Mouse (Mus musculus): ENCODE data around the gene Aqp9.

Gene Aqp9

DNA sequence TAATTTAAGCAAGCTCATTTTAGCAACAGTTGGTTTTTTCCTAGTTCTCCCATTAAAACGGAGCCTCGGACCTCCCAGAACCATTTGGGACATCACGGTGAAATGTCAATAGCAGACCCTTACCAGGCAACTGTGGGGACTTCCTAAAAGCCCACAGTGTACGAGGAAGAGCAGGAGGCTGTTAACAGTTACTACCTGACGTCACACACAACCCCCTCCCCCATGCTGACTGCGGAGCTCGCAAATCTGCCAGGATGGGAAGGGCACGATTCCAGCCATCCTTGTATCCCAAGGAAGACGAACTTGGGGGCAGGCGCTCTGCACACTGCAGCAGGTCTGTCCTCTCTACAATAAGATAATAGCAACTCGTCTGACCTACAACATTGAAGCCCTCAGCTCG lies at the start of gene Aqp9:
Gene Aqp9 (minus strand): TSS at position 172 of the 400 bp plus-strand sequence.
- in situ Hi-C loops (cut with MboI; ENCODE audit: low sequenced_read_pairs), result no loop called here

DNA sequence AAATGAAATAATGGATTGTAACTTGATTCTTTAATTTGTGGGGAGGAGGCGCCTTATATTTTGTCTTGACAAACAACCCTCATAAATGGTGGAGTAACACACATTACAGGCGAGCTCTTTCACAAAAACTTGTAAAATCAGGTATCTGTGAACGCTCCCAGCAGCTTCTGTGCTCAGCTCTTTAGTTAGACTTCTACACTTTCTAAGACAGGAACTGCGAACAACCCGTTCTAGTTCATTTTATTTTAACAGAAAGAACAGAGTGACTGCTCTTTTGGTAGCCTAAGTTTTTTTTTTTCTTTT lies 49.3 kb upstream of the Aqp9 start:
- in situ Hi-C loops (cut with MboI; ENCODE audit: low sequenced_read_pairs), result loop anchor here (25.0 kb wide), 1 partner anchor 395 kb away; no protein-coding TSS in a partner anchor

DNA sequence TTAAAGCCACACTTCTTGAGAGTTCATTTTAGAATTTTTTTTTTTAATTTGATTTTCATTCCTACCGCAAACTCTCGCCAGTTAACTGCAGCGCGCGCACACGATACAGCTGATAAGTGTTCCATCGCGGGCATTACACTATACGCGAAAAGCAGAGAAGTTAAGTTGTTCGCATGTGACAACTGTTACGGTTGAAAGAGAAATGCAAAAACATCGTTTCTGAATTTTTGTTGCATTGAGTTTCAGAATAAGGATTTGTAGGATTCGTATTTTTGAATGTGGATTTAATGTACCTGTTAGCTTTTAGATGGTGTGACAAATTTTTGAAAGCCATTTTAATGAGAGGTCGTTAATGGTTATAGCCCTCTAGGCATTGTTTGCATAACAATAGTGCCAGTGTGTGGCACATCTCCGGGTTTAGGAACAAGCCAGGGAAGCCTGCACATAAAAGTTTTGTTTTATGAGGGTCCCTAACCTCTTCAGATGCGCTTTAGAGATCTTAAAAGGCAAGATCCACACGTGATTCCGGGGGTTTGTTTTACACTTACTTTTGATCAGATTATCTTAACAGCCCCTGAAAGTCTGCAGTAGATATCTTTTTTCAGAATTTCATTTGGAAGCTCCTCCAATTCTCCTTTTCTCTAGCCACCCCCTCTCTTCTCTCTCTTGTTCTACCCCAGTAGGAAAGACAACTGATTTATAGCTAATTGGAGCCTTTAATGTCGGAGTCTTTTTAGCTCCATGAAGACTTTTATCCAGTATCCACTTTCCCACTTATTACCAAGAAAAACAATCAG lies 48.7 kb upstream of the Aqp9 start:
- in situ Hi-C loops (cut with MboI; ENCODE audit: low sequenced_read_pairs), result loop anchor here (25.0 kb wide), 1 partner anchor 395 kb away; no protein-coding TSS in a partner anchor

DNA sequence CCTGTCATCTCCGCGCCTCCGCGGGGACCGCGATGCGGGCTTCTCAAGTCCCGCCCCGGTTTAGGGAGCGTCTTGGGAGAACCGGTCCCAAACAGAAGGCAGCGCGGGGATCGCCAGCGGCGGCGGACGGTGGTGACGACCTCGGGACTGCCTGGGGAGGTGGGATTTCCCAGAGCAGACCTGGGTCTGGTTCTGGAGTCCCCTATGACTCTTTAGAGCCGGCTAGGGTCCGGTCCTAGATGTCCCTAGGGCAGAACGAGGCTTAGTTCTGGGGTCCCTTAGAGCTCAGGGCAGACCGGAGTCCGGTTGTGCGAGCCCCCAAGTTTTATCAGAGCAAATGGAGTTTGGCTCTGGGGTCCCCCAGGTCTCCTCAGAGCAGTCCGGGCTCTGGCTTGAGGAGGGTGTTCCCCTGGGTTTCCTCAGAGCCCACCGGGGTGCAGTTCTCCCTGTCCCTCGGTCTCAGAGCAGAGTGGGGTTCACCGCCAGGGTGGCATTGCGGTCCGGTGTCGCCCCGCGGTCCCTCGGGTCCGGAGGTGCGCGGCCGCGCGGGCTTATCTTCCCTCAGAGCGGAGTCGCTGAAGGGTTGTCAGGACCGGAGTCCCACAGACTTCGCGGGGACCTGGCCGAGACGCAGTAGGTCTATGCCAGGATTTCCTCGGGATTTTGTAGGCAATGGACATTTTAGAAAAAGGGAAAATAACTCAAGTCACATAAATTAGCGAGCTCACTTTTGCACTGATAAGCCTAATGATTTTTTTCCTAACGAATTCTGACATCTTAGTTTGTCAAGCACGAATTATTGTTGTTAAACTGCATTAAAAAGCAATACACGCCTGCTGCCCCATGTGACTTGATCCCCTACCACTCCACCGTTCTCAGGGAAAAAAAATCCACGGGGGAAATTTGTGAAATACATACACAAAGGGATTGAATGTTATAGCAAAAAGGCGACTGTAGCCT lies 47.8 kb upstream of the Aqp9 start:
- in situ Hi-C loops (cut with MboI; ENCODE audit: low sequenced_read_pairs), result loop anchor here (25.0 kb wide), 1 partner anchor 396 kb away; no protein-coding TSS in a partner anchor

DNA sequence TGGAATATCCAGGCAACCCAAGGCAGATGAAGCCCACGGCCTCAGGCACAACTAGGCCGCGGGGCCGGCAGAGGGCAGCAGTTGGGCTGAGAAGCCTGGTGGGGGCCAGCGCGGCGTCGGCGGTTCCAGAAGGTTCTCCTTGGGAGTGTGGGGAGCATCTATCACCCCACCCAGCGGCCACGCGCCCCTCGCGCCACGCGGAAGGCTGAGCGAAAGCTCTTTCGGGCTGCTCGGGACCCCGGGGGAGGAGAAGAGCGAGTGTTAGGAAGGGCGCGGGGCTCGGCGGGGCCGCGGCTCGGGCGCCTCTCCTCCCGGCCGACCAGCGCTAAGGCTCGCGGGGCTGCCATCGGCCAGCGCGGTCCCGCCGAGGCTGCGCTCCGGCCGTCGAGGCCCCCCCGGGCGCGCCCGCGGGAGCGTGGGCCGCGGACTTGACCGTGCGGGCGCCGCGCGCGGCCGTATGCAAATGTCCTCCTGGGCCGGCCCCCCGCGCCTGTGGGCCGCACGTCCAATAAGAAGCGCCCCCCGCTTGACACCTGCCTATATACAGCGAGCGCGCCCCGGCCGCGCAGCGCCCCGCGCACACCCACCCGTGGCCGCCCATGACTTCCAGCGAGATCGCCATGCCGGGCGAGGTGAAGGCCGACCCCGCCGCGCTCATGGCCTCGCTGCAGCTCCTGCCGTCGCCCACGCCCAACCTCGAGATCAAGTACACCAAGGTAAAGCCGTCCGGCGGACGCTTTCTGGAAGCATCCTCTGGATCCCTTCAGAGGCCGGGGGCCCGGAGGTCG lies 47.0 kb upstream of the Aqp9 start, which contains the start of gene Aldh1a2:
Gene Aldh1a2 (plus strand): TSS at position 542 of the 788 bp plus-strand sequence.
- in situ Hi-C loops (cut with MboI; ENCODE audit: low sequenced_read_pairs), result loop anchor here (25.0 kb wide), 1 partner anchor 397 kb away; no protein-coding TSS in a partner anchor

DNA sequence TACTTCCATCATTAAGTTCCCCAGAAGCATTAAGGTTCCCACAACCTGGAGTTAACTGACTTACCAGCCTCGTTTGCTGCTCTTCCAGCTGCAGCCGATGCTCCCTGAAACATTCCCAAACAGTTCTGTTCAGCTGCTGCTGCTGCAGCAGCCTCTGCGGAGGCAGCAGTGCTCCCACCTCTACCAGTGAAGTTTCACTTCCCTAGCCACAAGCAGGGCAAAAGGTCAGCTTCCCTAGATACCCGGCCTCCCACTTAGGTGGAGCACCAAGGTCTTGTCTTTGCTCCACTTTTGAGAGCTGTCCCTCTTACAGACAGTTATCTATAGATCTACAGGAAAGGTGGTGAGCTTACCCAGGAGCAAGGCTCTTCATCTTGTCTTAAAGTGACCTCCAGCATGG lies 45.2 kb upstream of the Aqp9 start:
- in situ Hi-C loops (cut with MboI; ENCODE audit: low sequenced_read_pairs), result loop anchor here (25.0 kb wide), 1 partner anchor 399 kb away; no protein-coding TSS in a partner anchor

DNA sequence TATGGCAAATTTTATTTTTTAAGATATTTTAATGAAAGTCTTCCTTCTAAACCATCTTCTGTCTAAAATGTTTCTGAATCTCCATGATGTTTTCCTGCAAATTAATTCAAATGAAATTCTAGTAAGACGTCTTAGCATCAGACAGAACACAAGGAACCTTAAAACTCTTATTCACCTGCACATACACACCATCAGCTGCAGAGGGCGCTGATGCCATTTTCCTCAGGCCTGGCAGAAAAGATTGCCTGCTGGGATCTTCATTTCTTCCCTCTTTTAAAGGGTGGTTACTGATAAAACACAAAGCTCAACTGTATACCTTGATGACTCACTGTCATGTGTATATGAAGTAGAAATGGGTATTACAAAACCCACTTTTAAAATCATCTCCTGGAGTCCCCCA lies 42.4 kb upstream of the Aqp9 start:
- in situ Hi-C loops (cut with MboI; ENCODE audit: low sequenced_read_pairs), result loop anchor here (25.0 kb wide), 1 partner anchor 401 kb away; no protein-coding TSS in a partner anchor

DNA sequence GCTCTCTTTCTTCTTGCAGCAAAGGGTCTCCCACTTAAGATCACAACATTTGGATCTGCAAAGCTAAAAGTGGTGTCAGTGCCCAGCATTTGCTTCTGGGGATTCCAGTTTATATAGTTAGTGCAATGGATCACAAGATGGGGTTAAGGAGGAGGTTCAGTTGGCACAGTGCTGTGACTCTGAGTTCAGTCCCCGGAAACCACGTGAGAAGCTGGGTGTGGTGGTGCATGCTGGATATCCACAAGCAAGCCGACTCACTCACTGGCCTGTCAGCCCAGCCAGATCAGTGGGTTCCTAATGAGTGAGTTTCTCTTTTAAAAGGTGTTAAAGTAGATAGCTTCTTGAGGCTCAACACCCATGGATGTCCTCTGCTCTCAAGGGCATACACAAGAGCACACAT lies 40.8 kb upstream of the Aqp9 start:
- in situ Hi-C loops (cut with MboI; ENCODE audit: low sequenced_read_pairs), result loop anchor here (25.0 kb wide), 1 partner anchor 403 kb away; no protein-coding TSS in a partner anchor

DNA sequence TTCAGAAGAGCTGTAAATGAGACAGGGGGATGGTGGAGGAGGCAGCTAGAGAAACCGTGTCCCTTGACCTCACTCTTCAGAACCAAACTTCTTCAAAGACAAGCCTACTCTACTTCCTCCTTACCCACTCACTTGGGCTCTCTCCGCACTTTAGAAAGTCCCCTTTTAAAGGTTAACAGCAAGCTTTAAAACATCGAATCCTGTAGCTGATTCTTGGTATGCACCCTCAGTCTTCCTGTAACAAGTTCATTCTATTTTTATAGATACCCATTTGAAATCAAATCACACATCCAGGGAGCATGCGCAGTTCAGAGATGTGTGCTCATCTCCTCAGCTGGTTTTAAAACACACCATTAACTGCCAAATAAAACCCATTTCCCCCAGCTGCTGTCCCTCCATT lies 33.8 kb upstream of the Aqp9 start:
- in situ Hi-C loops (cut with MboI; ENCODE audit: low sequenced_read_pairs), result loop anchor here (25.0 kb wide), 1 partner anchor 410 kb away; no protein-coding TSS in a partner anchor

DNA sequence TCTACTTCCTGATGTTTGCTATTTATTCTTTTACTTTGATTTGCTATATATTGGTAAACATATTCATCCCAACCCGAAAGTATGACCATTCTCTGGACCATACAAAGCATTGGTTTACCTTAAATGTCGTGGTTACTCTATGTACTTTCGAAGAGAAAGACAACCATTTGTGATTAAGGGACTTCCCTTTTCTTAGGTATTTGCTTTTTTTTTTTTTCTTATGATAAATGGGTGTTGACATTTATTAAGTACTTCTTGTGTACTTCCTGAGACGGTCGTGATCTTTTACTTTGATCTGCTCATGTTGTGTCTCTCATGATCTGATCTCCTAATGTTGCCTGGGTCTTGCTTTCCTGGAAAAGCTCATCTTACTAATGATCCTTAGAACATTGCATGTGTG lies 30.3 kb upstream of the Aqp9 start:
- in situ Hi-C loops (cut with MboI; ENCODE audit: low sequenced_read_pairs), result no loop called here

DNA sequence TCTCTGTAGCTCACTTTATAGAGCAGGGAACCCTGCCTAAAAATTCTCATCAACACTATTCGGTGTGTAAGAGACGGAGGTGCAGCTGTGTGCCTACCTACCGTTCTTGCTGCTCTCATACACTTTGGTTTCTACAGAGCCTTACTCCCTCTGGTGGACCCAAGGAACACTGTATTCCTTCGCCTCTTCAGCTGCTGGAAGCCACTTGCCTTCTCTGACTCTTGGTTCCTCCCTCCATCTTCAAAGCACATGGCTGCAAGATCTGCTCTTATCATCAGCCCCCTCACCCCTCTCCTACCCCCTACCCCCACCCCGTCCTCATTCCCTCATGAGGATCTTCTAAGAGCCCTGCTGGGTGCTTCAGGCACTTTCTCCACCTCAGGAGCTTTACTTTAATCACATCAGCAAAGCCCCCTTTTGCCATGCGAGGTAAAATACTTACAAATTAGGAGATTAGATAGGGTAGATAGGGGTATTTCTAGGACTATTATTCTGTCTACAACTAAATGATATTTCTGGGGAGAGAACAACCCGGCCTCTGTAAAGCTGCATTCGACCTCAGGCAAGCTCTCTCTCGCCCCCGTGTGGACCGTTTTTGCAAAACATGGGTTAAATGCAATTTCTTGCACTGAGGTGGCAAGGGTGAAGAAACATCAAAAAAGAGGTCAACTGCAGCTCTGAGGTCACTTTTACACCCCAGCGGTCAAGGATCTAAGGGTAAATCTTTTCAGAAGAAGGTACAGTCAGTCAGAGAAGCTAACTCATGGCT lies 20.3 kb upstream of the Aqp9 start:
- in situ Hi-C loops (cut with MboI; ENCODE audit: low sequenced_read_pairs), result no loop called here

DNA sequence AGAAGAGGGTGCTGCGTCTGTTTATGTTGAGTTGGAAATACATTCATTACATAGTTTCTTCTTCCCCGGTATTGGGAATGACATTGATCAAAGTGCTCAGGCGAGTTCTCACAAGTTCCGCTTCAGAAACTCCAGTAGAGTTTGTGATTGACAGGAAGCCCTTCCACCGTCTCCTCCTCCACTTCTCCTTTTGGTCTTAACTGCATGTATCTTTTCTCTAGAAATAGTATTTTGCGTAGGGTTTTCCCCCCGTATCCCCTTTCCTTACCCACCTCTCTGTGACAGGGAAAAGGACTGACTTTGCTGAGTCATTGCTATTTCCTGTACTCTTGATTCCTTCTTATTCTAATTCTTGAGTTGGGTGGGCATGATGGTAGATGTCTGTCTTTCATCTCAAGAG lies 18.9 kb upstream of the Aqp9 start:
- in situ Hi-C loops (cut with MboI; ENCODE audit: low sequenced_read_pairs), result no loop called here

DNA sequence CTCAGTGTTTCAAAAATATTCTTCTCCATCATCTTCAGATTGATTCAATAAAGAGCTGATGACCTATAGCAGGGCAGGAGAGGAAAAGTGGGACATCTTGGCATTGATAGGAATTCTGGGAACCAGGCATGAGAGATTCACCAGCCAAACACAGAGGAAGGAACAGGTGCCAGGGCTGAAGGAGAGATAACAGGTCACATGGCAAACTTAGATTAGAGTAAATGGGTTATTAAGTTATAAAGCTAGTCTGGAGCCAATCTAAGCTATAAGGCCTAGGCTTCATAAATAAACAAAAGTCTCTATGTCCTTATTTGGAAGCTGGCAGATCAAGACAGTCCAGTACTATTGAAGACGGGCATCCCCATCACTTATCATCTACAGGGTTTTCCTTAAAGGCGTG lies 17.3 kb upstream of the Aqp9 start:
- in situ Hi-C loops (cut with MboI; ENCODE audit: low sequenced_read_pairs), result no loop called here

DNA sequence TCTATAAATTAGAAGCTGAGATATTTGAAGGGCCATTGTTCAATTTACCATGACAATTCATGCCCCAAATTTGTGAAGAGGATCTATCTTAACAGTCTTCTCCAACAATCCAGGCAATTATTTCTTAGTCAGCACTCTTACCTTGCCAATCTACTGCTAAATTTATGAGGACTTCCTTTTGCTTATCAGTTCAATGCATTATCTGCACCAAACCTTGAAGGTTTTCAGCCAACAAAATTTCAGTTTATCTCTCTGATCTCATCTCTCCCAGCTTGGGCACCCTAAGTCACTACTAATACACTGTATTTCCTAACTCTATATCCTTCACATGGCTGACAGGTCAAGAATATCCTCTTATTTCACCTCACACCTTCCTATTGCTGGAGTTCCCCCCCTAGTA lies 16.8 kb upstream of the Aqp9 start:
- in situ Hi-C loops (cut with MboI; ENCODE audit: low sequenced_read_pairs), result no loop called here

DNA sequence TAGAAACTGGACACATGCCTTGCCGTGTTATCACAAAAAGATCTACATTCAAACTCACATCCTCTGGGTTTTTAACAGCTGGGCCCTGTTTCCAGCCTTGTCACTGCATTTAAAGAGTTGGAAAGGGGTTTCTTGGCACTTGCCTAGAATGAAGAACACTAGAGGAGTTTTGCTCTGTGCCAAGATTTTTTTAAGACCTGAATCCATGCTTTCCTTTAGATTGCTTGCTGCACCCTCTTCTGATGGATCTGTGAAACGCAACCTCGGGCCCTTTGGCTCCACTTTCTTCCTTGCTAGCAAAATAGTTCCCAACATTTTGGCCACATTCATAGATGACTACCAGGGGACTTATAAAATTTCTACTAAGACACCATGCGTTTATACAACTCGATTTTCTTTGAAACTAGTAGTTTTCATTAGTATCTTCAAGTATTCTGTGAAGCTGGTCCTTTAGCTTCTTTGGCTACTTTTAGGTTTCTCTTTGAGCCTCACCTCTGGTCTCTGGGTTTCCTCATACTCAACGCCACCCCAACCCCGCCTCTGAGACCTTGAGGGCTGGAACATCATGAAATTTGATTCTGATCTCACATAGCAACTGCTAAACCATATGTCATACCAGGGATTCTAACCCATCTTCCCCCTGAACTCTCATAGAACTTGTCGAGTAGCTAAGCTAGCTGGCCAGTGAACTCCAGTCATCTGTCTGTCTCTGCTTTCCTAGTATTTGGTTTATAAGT lies 11.7 kb upstream of the Aqp9 start:
- in situ Hi-C loops (cut with MboI; ENCODE audit: low sequenced_read_pairs), result no loop called here

DNA sequence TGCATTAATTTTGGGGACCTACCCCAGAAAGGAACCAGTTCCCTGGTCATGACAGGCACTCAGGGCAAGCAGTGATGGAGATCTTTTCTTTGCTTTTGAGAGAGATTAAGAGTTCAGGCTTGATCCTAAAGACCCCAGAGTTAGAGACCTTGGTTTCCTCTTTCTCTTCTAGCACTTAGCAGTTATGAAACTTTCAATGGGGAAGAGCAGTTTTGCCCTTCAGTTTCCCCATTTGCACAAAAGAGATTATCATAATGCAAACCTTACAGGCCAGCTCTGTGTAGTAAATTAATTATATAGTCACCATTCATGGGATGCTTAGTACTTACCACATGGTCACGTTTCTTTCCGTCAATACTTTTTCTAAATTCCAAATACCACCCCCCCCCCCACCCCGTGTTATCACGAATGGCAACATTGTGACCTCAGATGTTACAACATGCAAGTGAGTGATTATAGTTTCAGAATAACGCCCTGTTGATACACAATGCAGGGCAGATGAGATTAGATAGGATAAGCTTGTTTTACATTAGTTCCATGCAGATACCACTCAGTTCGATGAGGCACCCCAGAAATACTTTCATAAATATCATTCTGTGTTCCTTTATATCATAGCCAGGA lies 10.9 kb upstream of the Aqp9 start:
- in situ Hi-C loops (cut with MboI; ENCODE audit: low sequenced_read_pairs), result no loop called here

DNA sequence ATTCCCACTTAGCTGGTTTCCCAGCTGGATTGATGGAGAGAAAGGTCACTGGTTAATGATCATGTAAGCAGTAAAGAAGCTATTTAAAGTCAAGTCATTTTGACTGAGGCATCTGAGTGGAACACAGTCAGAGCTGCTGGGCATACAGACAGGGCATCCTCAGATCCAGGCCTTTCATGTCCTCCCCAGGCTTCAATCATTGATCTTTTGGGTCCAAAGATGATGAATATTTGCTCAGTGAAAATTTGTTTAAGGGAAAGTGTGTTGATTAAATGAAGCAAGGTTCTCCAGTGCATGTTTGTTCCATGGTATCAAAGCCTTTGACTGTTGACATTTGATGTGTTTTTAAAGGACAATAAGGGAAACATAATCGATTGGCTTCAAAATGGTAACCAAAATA lies 7.2 kb upstream of the Aqp9 start:
- in situ Hi-C loops (cut with MboI; ENCODE audit: low sequenced_read_pairs), result no loop called here

DNA sequence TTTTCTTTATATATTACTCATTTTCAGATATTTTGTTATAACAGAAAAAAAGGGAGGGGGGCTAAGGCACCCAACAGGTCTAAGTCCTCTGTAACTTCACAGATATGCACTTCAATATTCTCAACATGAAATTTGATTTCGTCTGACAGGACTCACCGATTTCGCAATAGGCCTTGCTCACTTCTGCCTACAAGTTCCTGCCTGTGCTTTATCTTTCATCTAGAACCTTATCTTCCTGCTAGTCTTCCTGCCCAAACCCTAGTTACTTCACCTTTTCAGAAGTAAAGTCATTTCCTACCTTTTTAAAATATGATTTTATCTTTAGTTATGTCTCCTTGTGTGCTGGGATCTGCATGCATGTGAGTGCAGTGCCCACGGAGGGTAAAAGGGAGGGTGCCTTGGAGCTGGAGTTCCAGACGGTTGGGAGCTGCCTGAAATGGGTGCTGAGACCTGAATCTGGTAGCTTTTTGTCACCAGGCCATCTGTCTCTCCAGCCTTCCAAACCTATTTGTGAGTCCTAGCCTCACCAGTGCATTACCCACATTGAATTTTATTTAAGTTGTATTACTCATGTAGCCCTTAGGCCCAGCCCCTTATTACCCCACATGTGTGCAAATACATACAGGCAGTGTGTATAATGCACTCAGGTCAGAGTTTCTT lies 6.0 kb upstream of the Aqp9 start:
- in situ Hi-C loops (cut with MboI; ENCODE audit: low sequenced_read_pairs), result no loop called here
